Mouse (Mus musculus) left cerebral cortex, postnatal 14 days (tissue): ENCODE data around the gene Rars2. TPM values are rescaled to one million over a fixed set of nuclear protein-coding genes. Genes with fewer than 3 reads are reported as not detected.

Source experiments
- DNase-seq, 2 experiments: peaks; one replicate each; pipeline ENCODE4 v3.0.0; 2021 to 2022; ENCODE audit warnings: low spot score in 2 of 2, mixed read lengths in 1 of 2
- intact Hi-C: fragments of 180-260 bp; cut with DNase I; formaldehyde crosslinking; loops from one replicate; pipeline ENCODE4 v1.15.1; 2025
- total RNA-seq, 2 experiments: library from RNA; stranded (reverse); gene quantifications; 2 replicates each; pipeline ENCODE4 v1.2.3; 2021

Gene Rars2
- total RNA-seq, 2 experiments from 2014 or later = 23.0 to 26.1 TPM

GRCm38 (mm10) chr4:34637851-34638250, 23.1 kb downstream of the Rars2 start:
- no peak for DNase-seq
- intact Hi-C loops = no loop called here

DNA sequence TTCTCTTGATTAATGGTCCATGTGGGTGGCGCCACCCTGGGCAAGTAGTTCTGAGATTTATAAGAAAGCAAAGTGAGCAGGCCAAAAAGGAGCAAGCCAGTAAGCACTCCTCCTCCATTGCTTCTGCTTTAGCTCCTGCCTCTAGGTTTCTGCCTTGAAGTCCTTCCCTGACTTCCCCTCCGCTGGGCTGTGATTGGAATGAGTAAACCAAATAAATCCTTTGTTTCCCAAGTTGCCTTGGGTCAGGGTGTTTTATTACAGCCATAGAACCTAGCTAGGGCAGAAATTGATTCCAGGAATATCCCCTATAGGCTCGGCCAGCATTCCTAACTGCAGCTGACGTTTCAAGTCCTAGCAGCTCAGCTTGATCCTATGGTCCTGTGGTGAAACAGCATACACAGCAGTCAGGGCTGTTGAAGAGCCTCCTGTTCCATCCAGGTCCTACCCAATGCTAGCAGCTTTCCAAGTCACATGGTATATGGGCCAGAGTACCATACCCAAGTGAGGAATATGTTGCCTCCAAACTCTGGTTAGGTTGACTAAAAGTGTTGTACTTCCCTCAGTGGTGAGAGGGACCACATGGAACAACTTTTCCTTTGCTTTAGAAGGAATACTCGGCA, 25.1 kb downstream of the Rars2 start:
- intact Hi-C loops = no loop called here

DNA sequence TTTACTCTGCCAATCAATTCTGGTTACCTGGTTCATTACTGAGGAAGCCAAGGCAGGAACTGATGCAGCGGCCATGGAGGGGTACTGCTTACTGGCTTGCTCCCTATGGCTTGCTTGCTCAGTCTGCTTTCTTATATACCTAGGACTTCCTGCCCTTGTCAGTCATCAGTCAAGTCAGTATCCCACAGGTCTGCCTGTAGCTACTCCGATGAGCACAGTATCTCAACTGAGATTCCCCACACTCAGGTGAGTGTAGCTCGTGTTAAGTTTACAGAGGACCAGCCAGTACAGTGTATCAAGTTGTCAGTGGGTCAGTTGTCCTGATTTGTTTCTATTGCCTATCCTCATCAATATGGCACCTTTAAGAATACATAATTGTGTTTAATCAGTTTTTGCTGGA, 26.0 kb downstream of the Rars2 start:
- intact Hi-C loops = no loop called here
- DNase-seq = no peak

More for the DNA sequence above, 25.1 kb downstream of the Rars2 start:
- no peak for DNase-seq

- intact Hi-C loops = no loop called here
- DNase-seq = no peak
Observed at GRCm38 (mm10) chr4:34644779-34645178, 30.0 kb downstream of the Rars2 start.

- no peak for DNase-seq
- intact Hi-C loops = no loop called here
Observed at GRCm38 (mm10) chr4:34653179-34653578, 38.4 kb downstream of the Rars2 start.

DNA sequence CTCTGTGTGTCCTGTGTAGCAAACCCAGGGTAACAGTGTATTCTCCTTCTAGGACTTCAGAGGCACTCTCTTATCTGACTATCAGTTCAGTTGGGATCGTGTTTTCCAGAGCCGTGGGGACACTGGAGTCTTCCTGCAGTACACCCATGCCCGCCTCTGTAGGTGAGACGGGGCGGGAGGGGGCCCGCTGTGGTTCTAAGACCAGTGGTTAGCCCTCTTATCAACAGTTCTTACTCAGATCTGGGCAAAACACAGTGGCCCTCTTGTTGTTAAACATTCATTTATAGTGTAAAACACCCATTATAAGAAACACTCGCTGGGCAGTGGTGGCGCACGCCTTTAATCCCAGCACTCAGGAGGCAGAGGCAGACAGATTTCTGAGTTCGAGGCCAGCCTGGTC, 41.3 kb downstream of the Rars2 start:
- intact Hi-C loops = no loop called here
- no peak for DNase-seq

- intact Hi-C loops = no loop called here
- DNase-seq = no peak
Observed at GRCm38 (mm10) chr4:34659012-34659411, 44.3 kb downstream of the Rars2 start.

- intact Hi-C loops = no loop called here
- no peak for DNase-seq
Observed at GRCm38 (mm10) chr4:34661514-34661913, 46.8 kb downstream of the Rars2 start.

DNA sequence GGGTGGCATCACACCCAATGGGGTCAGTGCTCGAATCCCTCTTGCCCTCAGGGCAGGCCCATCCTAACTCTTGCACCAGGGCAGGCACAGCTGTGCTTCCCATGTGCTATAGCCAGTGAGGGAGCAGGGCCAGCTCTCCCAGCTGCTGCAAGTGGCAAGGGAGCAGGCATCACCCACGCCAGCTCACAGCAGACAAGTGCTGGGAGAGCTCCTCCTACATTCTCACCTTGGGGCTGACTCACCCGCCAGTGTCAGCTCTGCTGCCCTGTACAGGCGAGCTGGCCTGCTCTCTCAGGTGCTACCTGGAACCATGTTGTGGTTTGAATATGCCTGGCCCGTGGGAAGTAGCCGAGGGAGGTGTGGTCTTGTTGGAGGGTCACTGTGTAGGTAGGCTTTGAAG, 47.2 kb downstream of the Rars2 start:
- intact Hi-C loops = no loop called here

DNA sequence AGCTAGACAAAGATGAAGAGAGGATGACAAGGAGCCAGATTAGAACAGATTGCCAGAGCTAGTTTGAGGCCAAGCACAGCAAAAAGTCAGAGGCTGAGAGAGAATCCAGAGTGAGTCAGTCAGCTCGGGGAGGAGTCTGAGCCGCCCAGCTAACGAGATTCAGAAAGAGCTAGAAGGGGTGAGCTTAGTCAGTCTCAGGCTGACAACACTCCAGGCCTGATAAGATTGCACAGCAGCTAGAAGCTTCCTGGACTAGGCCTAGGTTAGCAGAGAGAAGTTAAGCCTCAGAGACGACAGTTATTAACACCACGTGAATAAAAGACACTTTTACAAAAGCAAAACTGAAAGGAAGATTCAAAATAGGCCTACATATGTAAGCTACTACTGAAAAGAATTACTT, 53.2 kb downstream of the Rars2 start:
- intact Hi-C loops = no loop called here
- no peak for DNase-seq

More for the DNA sequence above, 47.2 kb downstream of the Rars2 start:
- peak in 1 of 2 experiments; percentile 27 for DNase-seq

DNA sequence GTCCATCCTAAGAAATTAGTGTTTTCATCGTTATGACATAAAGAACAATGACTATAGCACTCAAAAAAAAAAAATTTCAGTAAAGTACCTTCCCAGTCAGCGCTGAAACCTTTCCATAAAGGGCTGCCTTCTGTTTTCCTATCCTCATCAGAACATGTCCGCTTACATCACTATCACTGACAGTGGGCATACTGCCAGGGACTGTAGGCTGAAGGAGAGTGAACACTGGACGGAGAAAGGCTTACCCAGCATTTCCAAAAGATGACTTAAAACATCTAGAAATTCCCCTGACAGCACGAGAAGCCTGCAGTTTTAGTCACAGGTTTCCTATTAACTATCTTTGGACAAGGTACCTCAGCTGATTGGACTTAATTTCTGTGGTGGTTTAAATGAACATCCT, 59.0 kb downstream of the Rars2 start:
- intact Hi-C loops = no loop called here

GRCm38 (mm10) chr4:34680530-34680929, 65.8 kb downstream of the Rars2 start:
- intact Hi-C loops = no loop called here
- no peak for DNase-seq

More for the DNA sequence above, 59.0 kb downstream of the Rars2 start:
- DNase-seq = no peak

GRCm38 (mm10) chr4:34686874-34687567, 72.3 kb downstream of the Rars2 start, which contains the start of gene Slc35a1:
Gene Slc35a1 (minus strand): TSS chr4:34687438.
- intact Hi-C loops = loop anchor here (1.0 to 2.0 kb wide), 2 partner anchors 91 to 196 kb away; partner anchors contain the start of genes Smim8 and Zfp292
- DNase-seq = peak; percentile 93 to 95

GRCm38 (mm10) chr4:34688021-34688420, 73.3 kb downstream of the Rars2 start:
- no peak for DNase-seq
- intact Hi-C loops = no loop called here

- intact Hi-C loops = no loop called here
- DNase-seq = peak in 1 of 2 experiments; percentile 15
Observed at GRCm38 (mm10) chr4:34701528-34701927, 86.8 kb downstream of the Rars2 start.

GRCm38 (mm10) chr4:34702231-34702630, 87.5 kb downstream of the Rars2 start:
- DNase-seq = no peak
- intact Hi-C loops = no loop called here

DNA sequence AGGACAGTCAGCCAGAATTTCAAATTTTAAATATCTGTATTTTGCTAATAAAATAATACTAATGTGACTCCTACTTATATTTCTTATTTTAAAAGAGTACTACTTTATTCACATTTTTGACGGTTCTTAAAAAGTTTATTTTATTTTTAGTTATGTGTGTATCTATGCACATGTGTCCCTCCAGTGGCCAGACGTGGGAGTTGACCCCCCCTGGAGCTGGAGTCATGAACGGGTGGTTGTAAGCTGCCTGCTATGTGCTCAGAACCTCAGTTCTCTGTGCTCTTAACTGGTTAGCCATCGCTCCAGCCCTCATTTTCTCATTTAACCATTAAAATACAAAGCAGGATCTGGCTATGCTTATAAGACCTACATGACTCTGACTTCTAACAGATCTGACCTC, 88.3 kb downstream of the Rars2 start:
- intact Hi-C loops = no loop called here

DNA sequence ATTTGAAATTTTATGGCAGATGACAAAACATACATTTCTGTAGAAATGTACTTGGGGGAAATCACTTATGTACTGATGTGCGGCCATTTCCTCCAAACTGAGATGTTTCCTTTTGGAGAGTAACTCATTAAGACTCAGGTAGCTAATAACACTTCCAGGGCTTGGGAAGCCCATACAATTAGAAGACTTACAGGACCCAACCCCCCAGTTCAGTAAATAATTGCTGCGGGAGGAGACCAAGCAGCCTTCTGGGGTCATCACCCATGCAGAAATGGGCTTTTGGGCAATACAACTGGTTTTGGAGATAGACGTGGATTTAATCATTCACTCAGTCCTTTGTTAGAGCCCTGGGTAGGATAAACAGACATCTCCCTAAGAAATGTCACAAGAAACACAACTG, 92.5 kb downstream of the Rars2 start:
- intact Hi-C loops = no loop called here
- DNase-seq = no peak

More for the DNA sequence above, 88.3 kb downstream of the Rars2 start:
- DNase-seq = no peak

GRCm38 (mm10) chr4:34708127-34708526, 93.4 kb downstream of the Rars2 start:
- intact Hi-C loops = no loop called here
- DNase-seq = peak in 1 of 2 experiments; percentile 7
